Mouse (Mus musculus): ENCODE results near the gene Rfc5.

DNA sequence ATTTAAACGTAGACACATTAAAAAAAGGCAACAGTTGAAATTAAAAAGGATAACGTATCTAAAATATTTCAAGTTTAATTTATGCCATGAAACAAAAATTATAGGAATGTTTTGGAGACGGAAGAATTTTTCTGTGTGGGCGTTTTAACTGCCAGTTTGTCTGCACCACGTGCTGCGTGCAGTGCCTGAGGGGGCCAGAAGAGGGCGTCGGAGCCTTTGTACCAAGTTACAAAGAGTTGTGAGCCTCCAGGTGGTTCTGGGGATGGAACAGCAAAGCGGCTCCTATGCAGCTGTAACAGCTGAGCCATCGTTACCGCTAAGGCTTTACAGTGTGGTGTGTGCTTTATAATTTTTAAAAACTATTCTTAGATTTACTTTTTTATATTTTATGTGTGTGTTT is 30.1 kb downstream of the Rfc5 start:
- TF ChIP-seq GATA1 (IDR thresholded peaks at IDR 0.05; ENCODE audit: low read length), result no peak
- TF ChIP-seq TAL1 (IDR thresholded peaks at IDR 0.05; ENCODE audit: low read length), result no peak

All from erythroblast, embryonic 14.5 days (primary cell).